Mouse (Mus musculus): ENCODE results near the gene Trabd2b. TPM values are rescaled to one million over a fixed set of nuclear protein-coding genes. Genes with fewer than 3 reads are reported as not detected.

Trabd2b gene
- polyA plus RNA-seq, 1 experiment from 2014 or later, result 0.65 TPM

DNA sequence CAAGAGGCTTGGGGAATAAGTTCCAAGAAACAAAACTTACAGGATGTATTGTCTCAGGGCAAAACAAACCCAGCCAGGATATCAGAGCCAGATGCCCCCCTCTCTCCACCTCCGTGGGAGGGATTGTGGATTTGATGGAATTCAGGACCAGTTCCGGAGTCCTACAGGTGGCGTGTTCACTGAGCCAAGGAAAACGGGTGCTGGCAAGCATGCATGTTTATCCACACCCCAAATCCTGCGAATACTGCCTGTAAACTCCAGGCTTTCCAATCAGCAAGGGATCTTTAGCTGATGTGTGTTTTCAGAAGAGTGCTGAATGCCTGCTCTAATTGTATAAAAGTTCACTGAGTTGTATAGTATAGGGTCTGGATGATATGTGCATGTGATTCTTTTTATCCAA lies 253.4 kb downstream of the Trabd2b start:
- H3K4me2 ChIP-seq, result no peak overlapping the region
- H3K36me3 ChIP-seq (replicated peaks), result no peaks in the 10 kb centered on the region
- H3K27ac ChIP-seq, result no peak overlapping the region
- H3K4me3 ChIP-seq, result no peak overlapping the region
- H3K9ac ChIP-seq, result no peak overlapping the region
- H3K4me1 ChIP-seq, result no peaks in the 10 kb centered on the region
- WGBS, result 53% methylated on average over 5 of the region's 5 CpGs
- ATAC-seq (replicated peaks), result no peak
- no peaks in the 10 kb centered on the region for H3K9me3 ChIP-seq
- peaks cover 13% of the 10 kb centered on the region for H3K27me3 ChIP-seq (replicated peaks)

DNA sequence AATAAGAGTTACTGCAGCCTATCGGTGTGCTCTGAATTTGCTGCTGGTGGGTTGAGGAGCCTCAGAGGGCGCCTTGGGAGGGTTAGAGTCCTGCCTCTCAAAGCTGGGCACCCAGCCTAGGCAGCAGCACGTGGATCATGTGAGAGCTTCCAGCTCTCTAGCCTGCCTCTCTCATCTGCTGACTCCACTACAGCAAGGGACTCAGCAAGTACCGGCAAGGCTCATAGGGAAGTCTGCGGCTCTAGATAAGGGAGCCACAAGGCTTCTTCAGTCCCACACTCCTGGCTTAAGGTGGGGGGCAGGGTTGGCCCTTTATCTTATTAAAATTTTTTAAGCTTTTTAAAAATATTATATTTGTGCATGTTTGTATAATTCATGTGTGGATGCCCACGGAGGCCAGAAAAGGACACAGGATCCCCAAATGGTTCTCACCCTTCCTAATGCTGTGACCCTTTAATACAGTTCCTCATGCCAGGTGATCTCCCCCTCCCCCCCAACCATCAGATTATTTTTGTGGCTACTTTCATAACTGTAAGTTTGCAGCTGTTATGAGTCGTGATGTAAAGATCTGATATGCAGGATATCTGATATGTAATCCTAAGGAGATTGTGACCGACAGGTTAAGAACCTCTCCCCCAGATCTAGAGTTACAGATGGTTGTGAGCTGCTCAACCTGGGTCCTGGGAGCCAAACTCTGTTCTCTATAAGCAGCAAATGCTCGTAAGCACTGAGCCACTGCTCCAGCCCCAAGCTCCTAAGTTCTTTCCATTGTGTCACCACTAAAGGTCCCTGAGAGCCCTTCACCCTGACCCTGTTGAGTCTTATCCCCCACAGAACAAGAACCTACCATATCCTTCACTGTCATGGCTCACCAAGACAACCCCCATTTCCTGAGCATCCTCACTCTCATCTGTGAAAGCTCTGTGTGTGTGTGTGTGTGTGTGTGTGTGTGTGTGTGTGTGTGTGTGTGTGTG lies 257.8 kb downstream of the Trabd2b start:
- H3K27ac ChIP-seq, result no peak overlapping the region
- 72% methylated on average over 9 of the region's 9 CpGs for WGBS
- no peaks in the 10 kb centered on the region for H3K9me3 ChIP-seq
- ATAC-seq (replicated peaks), result no peak
- H3K4me3 ChIP-seq, result no peak overlapping the region
- H3K4me1 ChIP-seq, result peaks cover 13% of the 10 kb centered on the region
- no peaks in the 10 kb centered on the region for H3K36me3 ChIP-seq (replicated peaks)
- H3K4me2 ChIP-seq, result no peak overlapping the region
- peaks cover 56% of the 10 kb centered on the region for H3K27me3 ChIP-seq (replicated peaks)
- no peak overlapping the region for H3K9ac ChIP-seq

Other genes with a start within 250 kb of the Trabd2b start
- not detected in 2 replicates for gene Skint11, start 243.3 kb upstream of the Trabd2b start, polyA plus RNA-seq (2015; fragmentation: Nextera tagmentation; extraction: Ambion mirVana)

Measured in midbrain, embryonic 15.5 days (tissue).